Mouse (Mus musculus) spleen, postnatal 4 days (tissue): ENCODE measurements around the gene Arhgef28.

ENCODE experiments used
- DNase-seq, 2 experiments: peaks; one replicate each; pipeline ENCODE4 v3.0.0; 2022; ENCODE audit warnings: low spot score in 2 of 2

Arhgef28 gene

DNA sequence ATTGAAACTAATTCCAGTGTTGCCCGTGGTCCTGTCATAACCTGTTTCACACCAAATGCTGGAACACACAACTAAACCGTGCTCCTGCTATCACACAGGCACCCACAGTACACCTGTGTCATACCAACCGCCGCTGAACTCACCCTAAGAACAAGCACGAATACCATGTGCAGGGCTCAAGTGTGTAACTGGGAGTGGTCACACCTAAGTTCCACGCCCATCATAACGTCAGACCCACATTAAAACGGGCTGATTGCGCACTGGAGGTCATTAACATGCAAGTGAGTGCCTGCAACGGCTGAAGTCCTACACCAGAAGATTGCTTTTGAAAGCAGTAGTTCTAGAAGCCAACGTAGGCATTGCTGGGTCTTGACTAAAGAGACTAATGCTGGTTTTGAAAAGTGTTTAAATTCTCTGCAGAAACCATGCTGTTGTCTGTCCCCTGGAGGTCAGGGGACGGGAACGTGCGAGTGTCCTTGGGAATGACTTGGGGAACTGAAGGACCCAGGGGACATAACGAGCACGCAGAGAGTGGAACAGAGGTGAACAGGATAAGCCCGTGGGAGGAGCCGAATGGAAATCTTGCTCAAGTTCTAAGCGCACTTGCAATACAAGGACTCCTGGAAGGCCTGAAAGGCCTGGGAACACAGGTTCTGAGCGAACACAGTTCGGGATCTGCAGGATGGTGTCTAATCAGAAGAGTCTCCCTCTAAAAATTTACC lies 22.9 kb downstream of the Arhgef28 start:
- no peak for DNase-seq

DNA sequence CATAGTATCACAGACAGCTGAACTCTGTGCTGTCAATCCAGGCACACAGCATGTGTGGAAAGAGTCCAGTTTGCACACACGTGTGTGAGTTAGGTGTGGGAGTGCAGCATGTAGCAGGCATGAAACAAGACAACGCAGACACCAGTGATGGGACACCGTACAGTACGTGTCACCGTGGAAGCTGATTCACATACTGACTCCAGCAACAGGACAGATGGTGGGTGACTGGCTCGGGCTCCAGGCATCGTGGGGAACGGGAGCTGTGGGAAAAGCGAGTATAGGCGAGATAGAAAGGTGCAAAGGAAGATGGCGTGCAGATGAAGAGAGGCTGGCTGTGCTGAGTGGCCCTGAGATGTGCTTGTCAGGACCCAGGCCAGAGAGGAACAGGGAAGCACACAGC lies 23.9 kb downstream of the Arhgef28 start:
- no peak for DNase-seq

DNA sequence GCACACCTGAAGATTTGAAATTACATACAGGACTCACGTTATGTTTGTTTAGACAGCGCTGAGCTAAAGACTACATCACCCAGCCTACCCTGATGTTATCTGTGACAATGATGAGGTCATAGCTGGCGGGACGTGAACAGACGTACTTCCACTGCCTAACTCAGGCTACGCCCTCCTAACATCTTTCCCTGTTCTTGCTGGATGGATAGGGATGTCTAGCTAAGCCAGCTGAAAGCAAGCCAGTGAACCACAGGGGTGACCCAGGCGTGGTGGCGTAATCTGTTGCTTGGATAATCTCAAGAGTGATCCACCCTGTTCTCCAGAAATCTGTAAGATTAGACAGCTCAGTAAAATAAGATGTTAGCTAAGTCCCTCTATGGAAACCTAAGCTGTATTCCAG lies 25.6 kb downstream of the Arhgef28 start:
- DNase-seq, result no peak

DNA sequence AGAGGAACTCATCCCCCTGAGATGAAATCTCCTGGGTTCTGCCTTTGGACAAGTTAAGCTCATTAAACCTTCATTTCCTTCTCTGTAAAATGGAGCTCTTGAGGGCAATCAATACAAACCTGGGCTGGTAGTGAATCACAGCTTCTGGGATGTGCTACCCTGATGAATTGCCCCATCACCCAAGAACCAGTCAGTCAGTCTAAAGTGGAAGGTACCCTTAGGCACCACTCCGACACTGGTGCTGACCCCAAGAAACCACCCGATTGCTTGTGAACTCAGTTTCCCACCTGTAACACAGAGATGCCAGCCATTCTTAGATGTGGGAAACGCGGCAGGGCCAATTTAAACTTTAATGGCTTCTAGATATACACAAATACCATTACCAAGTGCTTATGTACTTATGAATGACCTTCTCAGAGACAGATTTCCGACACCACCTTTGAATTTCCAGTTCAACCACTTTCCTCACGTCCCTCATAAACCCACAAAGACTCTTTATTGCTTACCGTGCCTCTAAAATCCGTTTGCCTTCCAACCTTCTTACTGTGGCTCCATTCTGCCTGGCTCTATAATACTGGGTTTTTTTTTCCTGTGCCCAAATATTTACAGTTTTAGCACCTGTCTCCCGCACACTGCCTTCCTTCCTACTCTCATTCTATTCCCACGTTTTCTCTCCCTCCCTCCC lies 30.8 kb downstream of the Arhgef28 start:
- no peak for DNase-seq

DNA sequence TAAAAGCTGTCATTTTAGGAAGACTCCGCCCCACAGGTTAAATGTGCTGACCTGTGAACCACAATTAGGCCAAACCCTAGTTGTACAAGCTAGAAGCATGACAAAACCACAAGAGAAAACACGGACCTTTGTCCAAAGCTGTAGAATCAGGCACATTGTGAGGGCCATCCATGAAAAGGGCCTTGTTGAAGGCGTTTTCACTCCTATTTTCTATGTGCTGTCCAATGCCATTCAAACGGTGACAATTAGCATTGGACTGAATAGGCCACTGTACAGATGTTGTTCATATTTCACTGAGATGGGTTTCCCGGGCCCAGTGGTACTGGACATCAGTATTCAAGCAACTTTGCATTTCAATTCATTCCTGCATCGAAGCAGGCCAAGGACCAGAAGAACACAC lies 33.2 kb downstream of the Arhgef28 start:
- no peak for DNase-seq

DNA sequence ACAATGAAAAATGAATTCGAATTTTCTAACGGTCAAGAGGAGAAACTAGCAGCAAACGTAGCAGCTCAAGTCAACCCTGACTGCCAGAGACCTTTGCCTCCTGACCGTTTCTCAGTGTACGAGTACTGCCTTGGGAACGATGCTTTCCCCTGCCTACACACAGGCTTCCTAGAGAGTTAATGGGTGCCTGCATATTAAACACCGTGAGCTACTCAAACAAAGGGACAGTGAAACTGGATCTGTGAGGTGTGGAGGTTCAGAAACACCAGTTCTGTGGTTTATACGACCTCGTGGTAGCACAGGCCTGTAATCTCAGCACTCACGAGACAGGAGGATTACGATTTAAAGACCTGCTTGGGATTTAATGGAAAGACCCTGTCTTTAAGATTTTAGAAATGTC lies 33.9 kb downstream of the Arhgef28 start:
- DNase-seq, result no peak

DNA sequence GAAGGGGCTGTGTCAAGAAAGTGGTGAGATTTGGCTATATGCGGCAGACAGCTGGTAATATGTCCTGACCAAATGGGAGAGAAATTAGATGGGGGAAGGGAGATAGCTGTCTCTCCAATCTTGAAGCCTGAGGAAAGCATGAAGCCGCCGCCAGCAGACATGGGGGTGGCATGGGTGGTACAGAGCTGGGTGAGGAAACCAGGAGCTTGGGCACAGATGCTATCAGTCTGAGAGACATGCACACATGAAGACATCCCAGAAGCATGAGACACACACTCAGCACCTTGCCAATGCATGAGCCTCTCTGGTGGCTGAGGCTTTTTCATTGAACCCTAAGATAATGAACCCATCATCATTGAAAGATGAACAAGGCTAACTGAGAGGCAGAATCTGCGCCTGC lies 34.5 kb downstream of the Arhgef28 start:
- no peak for DNase-seq

DNA sequence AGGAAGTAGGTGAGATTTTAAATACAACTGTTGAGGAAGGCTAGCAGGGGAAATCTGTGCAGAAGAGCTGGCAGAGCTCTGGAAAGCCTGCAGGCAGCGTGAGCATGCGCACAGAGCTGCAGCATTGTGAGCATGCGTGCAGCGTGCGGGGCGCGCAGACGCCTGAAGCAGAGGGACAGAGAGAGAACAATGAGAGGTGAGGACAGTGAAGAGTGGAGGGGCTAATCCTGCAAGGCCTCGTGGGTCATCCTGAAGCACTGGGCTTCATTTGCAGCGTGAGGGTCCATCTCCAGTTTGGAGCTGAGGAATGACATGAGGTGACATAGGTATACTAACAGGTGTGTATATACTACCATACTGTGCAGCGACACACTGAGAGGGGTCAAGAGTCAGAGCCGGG lies 35.0 kb downstream of the Arhgef28 start:
- DNase-seq, result no peak

DNA sequence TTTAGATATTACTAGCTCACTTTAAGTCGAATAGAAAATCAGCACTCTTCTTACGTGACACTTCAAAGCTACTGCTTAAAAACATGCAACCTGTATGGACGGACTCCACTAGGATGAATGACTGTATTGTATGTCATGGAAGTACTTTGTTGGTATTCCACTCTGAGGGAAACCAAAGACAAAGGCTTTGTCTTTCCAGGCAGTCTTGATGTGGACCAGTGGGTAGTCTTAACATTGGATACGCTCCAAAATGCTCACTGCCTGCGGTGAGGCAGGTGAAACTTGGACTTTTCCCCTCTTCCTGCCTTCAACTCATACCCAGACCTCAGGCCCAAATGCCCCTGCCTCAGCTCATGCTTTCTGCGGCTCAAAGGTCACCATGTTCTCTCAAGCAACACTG lies 41.4 kb downstream of the Arhgef28 start:
- no peak for DNase-seq

DNA sequence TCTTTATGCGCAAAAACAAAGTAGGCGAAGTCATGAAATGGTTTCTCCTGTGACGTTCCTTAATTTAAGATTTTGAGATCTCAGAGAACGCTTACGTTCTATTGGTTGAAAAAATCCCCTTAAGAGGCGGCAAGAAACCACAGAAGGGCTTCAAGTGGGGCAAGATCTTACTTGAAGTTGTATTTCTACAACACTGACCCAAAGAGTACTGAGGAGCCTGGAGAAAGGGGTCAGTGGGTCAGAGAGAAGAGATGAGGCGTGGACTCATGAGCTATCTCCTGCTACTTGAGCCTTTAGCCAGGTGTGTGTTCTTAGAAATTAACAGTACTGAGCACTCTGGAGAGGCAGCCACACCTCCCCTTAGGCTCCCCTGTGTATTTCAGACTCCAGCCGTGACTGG lies 44.7 kb downstream of the Arhgef28 start:
- DNase-seq, result no peak

DNA sequence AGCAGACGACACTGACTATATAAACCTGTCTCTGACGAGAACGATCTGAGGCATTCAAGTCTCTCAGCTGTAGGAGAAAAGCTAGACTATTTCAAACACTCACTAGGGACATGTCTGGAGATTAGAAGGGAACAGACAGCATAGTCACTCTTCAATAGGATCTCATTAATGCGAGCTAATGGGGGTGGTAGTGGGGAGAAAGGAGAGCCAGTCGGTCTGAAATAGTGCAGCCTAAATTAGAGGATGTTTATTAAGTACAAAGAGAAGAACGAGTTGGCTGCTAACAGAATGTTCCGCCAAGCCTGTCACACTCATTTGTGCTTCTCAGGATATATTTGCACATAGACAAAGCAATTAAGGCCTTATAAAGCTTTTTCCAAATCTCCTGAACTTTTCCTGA lies 49.6 kb downstream of the Arhgef28 start:
- DNase-seq, result no peak

DNA sequence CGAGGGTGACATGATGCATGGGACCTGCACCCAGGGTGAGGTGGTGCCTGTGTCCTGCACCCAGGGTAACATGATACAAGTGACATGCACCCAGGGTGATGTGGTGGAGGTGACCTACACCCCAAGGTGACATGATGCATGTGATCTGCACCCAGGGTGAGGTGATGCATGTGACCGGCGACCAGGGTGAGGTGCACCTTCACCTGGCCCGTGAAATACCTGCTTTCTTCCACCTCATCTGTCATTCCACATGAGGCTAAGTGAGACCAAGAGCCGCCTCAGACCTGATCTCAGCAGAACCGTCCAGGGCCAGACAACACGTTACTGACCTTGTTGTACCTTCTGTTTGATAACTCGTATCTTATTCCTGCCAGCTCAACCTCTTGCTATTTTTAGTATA lies 53.5 kb downstream of the Arhgef28 start:
- no peak for DNase-seq

DNA sequence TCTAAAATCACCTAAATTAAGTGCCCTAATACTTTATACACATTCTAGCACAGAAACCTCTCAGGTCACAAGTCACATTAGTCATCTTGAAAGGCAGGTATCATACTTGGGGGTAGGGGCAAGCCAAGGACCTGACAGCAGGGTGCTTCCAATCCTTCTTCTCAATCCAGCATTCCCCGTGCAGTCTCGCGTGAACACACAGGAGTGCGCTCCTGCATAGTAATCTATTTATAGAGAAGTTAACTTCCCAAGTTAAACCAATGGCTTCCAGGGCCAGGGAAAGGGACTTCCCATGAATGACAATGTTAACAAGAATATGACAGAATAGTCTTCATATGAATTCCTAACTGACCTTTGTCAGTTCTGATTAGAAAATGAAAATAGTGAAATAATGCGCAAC lies 58.7 kb downstream of the Arhgef28 start:
- DNase-seq, result no peak

DNA sequence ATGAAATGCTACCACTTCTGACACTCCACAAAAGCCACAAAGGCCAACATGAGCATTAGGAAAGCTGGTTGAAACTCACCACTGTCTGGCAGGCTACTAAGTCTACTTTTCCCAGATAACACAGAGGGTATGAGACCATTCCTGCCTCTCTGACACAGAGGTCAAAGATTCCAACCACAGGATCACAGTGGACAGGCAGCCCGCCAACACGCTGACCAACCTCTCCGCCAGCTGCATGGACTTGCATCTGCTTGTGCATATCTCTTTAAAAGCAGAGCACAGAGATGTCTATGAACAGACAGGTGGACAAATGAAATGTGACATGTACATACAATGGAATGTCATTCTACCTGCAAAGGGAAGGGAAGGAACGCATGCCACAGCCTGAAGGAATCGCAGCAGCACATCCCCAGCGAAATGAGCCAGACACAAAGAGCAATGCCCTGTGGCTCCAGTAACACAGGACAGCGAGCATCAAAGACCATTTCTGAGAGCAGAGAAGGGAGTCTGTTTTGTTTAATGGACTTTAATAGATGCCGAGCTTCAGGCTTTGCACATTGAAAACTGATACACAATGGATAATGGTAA lies 59.6 kb downstream of the Arhgef28 start:
- DNase-seq, result no peak

DNA sequence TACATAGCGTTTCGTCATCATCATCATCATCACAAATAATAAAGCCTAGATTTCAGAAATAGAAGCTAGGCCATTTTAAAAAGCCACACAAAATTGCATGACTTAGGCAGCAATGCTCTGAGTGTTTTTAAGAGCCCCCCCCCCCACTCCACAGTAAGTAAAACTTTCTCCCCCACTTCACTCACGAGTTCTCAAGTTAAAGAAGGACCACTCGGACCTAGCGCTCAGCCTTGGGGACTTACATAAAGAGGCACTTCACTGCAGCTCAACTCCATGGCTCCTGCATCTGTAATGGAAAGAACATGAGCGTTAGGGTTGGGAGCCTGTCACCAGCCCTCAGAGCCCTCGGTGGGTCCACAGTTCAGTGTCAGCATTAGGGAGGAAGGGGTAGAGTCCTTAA lies 60.9 kb downstream of the Arhgef28 start:
- no peak for DNase-seq

DNA sequence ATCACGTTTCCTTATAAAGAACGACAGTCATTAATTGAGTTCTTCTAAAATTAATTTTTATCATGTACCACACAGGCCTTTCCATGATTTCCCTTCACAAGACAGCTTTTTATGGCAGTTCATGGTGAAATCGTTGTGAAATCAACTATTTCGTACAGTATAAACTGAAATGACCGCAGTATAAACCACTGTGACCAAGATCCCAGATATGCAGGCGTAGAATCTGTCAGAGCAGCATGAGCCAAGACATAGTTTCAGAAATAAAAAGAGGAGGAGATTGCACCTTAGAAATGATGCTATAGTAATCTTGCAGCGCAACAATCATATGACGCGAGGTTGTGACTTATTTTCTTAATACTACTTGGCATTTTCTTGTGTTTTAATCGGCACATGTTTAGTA lies 63.2 kb downstream of the Arhgef28 start:
- no peak for DNase-seq

DNA sequence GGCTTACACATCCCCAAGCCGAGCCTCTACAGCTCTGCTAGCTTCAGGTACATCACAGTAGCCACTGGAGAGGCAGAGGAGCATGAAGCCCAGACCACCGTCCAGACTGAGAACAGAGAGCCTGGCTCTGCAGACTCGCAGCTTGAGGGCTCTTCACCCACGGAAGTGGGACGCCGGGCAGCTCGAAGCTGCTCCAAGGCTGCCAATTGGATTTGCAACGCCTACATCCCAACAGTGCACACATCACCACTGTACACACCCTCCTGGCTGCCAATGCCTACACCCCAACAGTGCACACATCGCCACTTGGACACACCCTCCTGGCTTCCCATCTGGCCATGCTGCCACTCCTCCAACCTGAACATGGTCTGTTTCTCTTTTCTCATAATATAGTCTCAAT lies 65.6 kb downstream of the Arhgef28 start:
- DNase-seq, result no peak

DNA sequence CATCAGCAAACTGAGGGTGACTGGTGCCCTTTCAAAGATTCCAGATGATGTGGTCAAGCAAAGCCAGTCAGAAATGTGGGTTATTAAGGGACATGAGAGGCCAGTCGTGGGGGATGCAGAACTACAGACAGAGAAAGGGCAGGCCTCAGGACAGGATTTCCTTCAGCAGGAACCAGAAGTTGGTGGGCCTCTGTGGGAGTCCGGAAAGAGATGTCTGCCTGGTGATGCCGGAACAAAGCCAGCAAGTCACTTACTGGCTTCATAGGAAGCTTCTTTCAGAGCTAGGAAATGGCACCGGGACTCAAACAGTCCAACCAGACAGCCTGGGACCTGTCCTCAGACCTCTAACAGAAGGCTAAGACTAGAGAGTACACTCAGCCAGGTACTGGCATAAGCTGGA lies 67.5 kb downstream of the Arhgef28 start:
- no peak for DNase-seq

DNA sequence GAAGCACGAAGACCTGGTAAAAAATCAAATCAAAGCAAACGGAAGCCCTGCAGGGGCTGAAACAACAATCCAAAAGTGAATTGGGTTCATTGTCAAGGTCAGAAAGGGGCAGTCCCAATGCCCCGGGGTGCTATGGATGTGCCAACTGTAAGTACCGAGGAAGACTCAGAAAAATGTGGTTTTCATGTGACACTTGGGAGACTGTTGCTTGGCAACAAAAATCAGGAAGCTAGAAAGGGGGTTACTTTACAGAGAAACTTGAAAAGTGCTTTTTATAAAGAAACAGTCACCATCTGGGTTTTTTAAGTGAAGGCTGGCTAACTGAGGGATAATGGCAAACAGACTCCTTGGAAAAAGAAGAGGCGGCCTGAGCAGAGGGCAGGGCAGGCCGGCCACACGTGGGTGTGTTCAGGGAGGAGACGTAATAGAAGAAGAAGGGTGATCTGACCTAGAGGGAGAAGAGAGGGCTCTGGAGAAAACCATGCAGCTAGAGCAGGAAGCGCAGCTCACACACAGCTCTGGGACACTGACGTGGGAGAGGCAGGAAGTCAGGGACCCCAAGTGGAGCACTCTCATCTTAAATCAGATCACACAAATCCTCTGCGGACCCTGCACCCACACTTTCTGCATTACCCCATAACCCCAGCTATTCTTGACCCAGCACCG lies 70.2 kb downstream of the Arhgef28 start:
- DNase-seq, result no peak

DNA sequence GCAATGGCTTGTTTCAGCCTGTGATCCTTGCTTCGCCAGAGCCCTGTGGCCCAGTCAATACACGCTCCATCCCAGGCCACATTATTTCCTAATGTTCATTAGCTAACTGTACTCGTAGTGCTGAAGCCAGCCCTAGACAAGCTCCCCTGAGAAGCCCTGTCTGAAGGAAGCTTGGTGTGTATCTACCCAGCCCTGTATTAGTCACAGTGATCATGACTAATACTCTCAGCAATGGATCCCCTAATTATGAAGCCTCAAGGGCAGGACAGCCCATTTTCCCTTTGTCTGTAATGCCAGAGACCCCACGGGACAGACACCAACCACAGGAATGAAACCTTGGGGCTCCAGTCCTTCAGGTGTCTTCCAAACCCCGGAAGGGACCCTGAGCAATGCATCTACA lies 73.3 kb downstream of the Arhgef28 start:
- no peak for DNase-seq

DNA sequence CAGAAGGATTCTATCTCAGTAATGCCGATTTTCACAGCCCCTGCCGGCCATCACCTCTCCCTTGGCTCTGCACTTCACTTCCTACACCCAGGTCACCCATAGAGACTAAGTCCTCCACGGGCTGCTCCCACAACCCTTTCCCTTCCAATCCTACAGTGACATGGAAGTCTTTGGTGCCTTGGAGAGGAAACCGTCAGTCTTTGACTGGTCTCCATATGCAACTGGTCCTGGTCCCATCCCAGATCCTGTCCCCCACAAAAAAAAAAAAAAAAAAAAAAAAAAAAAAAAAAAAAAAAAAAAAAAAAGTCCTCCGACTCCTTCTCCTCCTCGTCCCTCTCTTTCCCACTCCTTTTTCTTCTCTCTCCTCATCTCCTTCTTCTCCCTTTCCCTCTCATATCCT lies 74.0 kb downstream of the Arhgef28 start:
- no peak for DNase-seq

DNA sequence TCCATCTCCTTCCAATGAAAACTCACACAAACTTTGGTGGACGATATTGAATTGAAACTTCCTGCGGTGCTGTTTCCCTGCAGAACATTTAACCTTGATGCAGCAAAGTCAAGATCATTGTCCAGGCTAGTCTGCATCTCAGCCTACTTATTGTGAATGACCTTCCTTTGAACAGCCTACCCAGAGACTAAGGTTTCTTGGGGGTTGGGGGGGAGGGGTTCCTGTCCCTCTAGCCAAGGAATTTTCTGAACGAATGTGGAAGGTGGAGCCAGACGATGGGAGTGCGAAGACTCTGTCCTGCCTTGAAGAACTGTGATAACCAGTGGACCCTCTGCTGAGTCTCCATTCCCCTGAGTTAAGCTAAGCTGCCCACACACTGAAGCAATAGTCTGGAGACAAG lies 80.6 kb downstream of the Arhgef28 start:
- DNase-seq, result no peak
